Mouse (Mus musculus) midbrain, embryonic 16.5 days (tissue): ENCODE results near the gene Tgtp2. TPM values are rescaled to one million over a fixed set of nuclear protein-coding genes. Genes with fewer than 3 reads are reported as not detected.

Experiments
- ATAC-seq: fragments of 200-750 bp; cut with Nextera tagmentation; 2 replicates; pipeline ENCODE4 v1.8.0; 2017; ENCODE audit warnings: moderate TSS enrichment
- H3K27ac ChIP-seq: fragments of 300-500 bp; sonication (generic); 2 replicates; pipeline ENCODE4 v1.5.1; 2014; ENCODE audit warnings: mild to moderate bottlenecking, low read length, mixed read lengths
- H3K27me3 ChIP-seq: fragments of 300-500 bp; sonication (generic); 2 replicates; pipeline ENCODE4 v1.6.1; 2014; ENCODE audit warnings: low read depth, low read length, mixed read lengths; ENCODE audit not compliant: control insufficient read depth, insufficient read depth
- H3K36me3 ChIP-seq: fragments of 300-500 bp; sonication (generic); 2 replicates; pipeline ENCODE4 v1.6.1; 2014; ENCODE audit warnings: mild to moderate bottlenecking, low read length, moderate library complexity, mixed read lengths; ENCODE audit not compliant: control insufficient read depth, insufficient read depth
- H3K4me1 ChIP-seq: fragments of 300-500 bp; sonication (generic); 2 replicates; pipeline ENCODE4 v1.6.1; 2014; ENCODE audit warnings: mild to moderate bottlenecking, low read length, mixed read lengths; ENCODE audit not compliant: control insufficient read depth, insufficient read depth
- H3K4me2 ChIP-seq: fragments of 300-500 bp; sonication (generic); 2 replicates; pipeline ENCODE4 v1.6.1; 2014; ENCODE audit warnings: mild to moderate bottlenecking, low read length, mixed read lengths
- H3K4me3 ChIP-seq: fragments of 300-500 bp; sonication (generic); 2 replicates; pipeline ENCODE4 v1.5.1; 2014; ENCODE audit warnings: low read depth, mild to moderate bottlenecking, low read length, moderate library complexity, mixed read lengths
- H3K9ac ChIP-seq: fragments of 300-500 bp; sonication (generic); 2 replicates; pipeline ENCODE4 v1.6.1; 2014; ENCODE audit warnings: low read depth, low read length, mixed read lengths
- H3K9me3 ChIP-seq: fragments of 300-500 bp; sonication (generic); replicated peaks from 2 replicates; pipeline ENCODE4 v1.6.1; 2014; ENCODE audit warnings: mild to moderate bottlenecking, low read length, mixed read lengths; ENCODE audit not compliant: control insufficient read depth, poor library complexity, severe bottlenecking
- WGBS: fragments of 180-500 bp; shearing (Covaris S2); extraction: QIAGEN DNeasy Blood & Tissue Kit; methylation state at CpG from one replicate; pipeline ENCODE4 v1.1.7; 2014; 5-methylcytosine and 5-hydroxymethylcytosine counted together
- polyA plus RNA-seq: library from polyadenylated mRNA; unstranded; fragments of >200 nt; fragmentation: Nextera tagmentation; extraction: Ambion mirVana; gene quantifications from 2 replicates; pipeline ENCODE4 v1.2.1, GENCODE M21; 2015

The Tgtp2 gene
- polyA plus RNA-seq, 1 experiment from 2014 or later, result not detected

DNA sequence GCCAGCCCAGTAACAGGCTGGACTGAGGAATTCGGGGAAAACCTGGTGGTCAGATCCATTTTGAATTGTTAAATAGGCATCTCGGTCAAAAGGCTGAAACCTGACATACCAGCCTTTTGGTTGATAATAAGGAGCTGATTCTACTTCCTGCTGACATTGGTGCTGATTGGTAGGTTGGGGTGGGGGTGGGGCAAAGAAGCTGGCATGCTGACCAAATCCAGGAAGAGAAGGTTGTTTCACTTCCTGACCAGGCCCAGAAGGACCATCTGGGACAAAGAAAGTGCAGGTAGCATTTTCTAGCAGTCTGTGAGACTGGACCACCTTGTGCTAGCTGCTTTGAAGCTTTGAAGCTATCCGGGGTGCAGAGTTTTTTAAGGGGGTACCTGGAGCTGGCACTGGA, 36.4 kb upstream of the Tgtp2 start:
- Histone ChIP-seq H3K9ac (no peak overlapping the region), H3K4me1 (no peaks in the 10 kb centered on the region), H3K36me3 (no peaks in the 10 kb centered on the region), H3K27ac (no peak overlapping the region), H3K9me3 (no peaks in the 10 kb centered on the region), H3K4me2 (no peak overlapping the region), H3K4me3 (no peak overlapping the region), H3K27me3 (no peaks in the 10 kb centered on the region)
- ATAC-seq, result no peak
- 83% methylated on average over 3 of the region's 3 CpGs for WGBS

DNA sequence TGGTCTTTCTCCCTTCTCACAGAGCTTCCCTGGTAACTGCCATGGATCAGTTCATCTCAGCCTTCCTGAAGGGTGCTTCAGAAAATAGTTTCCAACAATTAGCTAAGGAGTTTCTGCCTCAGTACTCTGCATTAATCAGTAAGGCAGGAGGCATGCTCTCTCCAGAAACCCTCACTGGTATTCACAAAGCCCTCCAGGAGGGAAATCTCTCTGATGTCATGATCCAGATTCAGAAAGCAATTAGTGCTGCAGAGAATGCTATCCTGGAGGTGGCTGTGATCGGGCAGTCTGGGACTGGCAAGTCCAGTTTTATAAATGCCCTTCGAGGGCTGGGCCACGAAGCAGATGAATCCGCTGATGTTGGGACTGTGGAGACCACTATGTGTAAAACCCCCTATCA, 31.4 kb upstream of the Tgtp2 start:
- 72% methylated on average over 4 of the region's 4 CpGs for WGBS
- H3K4me3 ChIP-seq, result no peak overlapping the region
- H3K36me3 ChIP-seq, result no peaks in the 10 kb centered on the region
- H3K4me2 ChIP-seq, result no peak overlapping the region
- no peaks in the 10 kb centered on the region for H3K4me1 ChIP-seq
- no peak overlapping the region for H3K27ac ChIP-seq
- H3K9me3 ChIP-seq, result no peaks in the 10 kb centered on the region
- ATAC-seq, result no peak
- no peak overlapping the region for H3K9ac ChIP-seq
- no peaks in the 10 kb centered on the region for H3K27me3 ChIP-seq

DNA sequence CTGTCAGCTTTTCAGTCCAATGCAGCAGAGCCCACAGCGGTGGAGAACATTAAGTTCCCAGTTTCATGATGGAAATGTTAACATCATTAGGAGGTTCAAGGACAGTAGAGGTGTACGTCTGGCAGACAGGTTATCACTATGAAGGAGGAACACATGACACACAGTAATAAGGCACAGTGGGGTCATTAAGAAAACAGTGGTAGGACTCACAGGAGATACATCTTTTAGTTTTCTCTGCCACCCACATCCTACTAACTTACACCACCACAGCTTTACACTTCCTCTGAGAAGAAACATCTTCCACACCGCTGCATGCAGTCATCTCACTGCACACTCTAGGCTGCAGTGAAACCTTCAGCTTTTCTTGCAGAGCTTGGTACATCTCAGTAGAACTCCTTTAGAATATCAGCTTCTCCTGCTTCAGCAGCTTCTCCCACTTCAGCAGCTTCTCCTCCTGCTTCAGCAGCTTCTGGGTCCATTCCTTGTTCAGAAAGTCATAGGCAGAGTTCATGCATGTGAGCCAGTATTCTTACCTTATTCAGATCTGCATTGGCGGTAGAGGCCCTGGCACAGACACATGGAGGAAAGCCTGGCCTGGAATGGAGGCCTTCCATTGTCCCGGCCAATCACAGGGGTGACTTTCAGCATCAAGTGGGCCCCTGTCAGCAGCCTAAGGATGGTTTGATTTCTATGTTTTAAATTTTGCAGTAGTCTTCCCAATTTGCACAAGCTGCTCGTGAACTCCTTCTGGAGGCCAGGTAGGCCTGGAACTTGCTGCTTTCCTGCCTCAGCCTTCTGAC, 30.1 kb upstream of the Tgtp2 start:
- Histone ChIP-seq H3K9me3 (no peaks in the 10 kb centered on the region), H3K27ac (no peak overlapping the region), H3K4me2 (no peak overlapping the region), H3K36me3 (no peaks in the 10 kb centered on the region), H3K9ac (no peak overlapping the region), H3K4me3 (no peak overlapping the region), H3K27me3 (no peaks in the 10 kb centered on the region), H3K4me1 (no peaks in the 10 kb centered on the region)
- no peak for ATAC-seq
- WGBS, result 94% methylated on average over 6 of the region's 6 CpGs

DNA sequence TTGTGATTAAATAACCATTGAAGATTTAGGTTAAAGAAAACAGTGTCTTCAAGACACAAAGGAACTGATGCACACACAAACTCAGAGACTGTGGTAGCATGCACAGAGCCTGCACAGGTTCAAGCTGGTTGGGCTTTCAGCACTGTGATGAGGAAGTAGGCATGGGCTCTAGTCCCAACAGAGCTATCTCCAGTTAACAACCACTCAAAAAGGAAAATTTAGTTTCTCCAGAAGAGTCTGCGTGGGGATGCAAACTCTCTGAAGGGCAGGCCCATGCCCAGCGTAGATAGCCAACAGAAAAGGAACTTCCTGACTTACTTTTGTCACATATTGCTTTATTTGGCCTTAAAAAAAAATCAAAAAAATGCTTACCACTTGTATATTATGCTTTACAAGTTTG, 28.8 kb upstream of the Tgtp2 start:
- no peak for ATAC-seq
- no peaks in the 10 kb centered on the region for H3K27me3 ChIP-seq
- no peak overlapping the region for H3K4me3 ChIP-seq
- H3K36me3 ChIP-seq, result no peaks in the 10 kb centered on the region
- no peak overlapping the region for H3K4me2 ChIP-seq
- H3K4me1 ChIP-seq, result peaks cover 3% of the 10 kb centered on the region; the same call in 1 of the 2 replicates
- H3K9me3 ChIP-seq, result no peaks in the 10 kb centered on the region
- 89% methylated on average over 2 of the region's 2 CpGs for WGBS
- H3K27ac ChIP-seq, result no peak overlapping the region
- no peak overlapping the region for H3K9ac ChIP-seq

DNA sequence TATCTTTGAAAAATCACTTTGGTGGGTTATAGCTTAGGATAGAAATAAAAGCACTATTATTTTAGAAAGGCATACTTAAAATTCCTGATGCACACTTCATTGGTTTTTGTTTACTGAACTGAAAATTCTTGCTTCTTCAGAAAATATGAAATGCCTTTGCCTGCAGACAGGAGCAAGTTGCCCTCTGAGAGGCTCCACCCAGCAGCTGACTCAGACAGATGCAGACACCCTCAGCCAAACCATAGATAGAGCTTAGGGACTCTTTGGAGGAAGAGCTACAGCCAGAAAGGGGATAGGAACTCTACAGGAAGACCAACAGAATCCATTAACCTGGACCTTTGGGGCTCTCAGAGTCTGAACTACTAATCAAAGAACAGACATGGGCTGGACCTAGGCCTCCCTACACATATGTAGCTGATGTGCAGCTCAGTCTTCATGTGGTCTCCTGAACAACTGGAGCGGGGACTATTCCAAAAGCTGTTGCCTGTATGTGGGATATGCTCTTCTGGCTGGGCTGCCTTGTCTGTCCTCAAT, 28.1 kb upstream of the Tgtp2 start:
- no peak overlapping the region for H3K27ac ChIP-seq
- no peaks in the 10 kb centered on the region for H3K36me3 ChIP-seq
- no peak for ATAC-seq
- H3K4me1 ChIP-seq, result peaks cover 3% of the 10 kb centered on the region; the same call in 1 of the 2 replicates
- no peak overlapping the region for H3K9ac ChIP-seq
- no peaks in the 10 kb centered on the region for H3K27me3 ChIP-seq
- no peak overlapping the region for H3K4me2 ChIP-seq
- no peaks in the 10 kb centered on the region for H3K9me3 ChIP-seq
- no peak overlapping the region for H3K4me3 ChIP-seq
- 96% methylated on average over 1 of the region's 1 CpGs for WGBS

DNA sequence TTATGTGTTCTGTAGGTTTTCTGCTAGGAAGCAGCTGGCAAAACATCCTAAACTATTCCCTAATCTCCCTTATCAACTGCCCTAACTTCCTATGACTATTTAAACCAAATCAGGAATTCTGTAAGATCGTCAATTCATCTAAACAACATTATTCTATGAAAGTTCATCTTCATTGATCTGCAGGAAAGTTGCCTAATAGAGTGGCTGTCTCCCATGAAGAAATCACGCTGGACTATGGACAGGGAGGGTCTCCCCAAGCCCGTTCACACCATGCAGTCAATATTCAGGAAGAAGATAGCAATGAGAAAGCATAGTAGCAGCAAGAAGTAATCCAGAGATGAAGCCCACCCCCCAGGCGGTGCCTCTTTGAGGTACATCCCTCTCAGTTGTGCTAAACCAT, 27.2 kb upstream of the Tgtp2 start:
- no peak for ATAC-seq
- no peaks in the 10 kb centered on the region for H3K27me3 ChIP-seq
- H3K9ac ChIP-seq, result no peak overlapping the region
- H3K27ac ChIP-seq, result no peak overlapping the region
- no peaks in the 10 kb centered on the region for H3K9me3 ChIP-seq
- no peaks in the 10 kb centered on the region for H3K36me3 ChIP-seq
- H3K4me3 ChIP-seq, result no peak overlapping the region
- H3K4me1 ChIP-seq, result peaks cover 3% of the 10 kb centered on the region; the same call in 1 of the 2 replicates
- 83% methylated on average over 4 of the region's 4 CpGs for WGBS
- no peak overlapping the region for H3K4me2 ChIP-seq

DNA sequence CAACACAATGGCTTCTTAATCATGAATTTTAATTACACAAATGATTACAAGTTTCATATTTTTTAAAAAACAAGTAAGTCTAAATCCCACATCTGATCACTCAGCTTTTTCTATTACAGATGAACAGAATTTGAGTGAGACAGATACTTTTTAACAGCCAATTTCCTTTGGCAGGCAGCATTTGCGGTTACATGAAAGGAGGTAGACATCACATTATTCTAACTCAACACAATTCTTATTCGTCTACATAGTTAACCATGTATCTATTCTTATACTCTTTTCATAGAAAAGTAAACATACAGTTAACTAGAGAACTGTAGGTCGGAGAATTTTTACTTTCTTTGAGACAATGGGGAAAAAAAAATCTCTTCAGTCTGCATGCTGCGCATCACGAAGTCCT, 26.5 kb upstream of the Tgtp2 start:
- H3K9me3 ChIP-seq, result no peaks in the 10 kb centered on the region
- peaks cover 3% of the 10 kb centered on the region; the same call in 1 of the 2 replicates for H3K4me1 ChIP-seq
- H3K36me3 ChIP-seq, result no peaks in the 10 kb centered on the region
- no peak overlapping the region for H3K27ac ChIP-seq
- no peak overlapping the region for H3K4me3 ChIP-seq
- no peak overlapping the region for H3K9ac ChIP-seq
- H3K4me2 ChIP-seq, result no peak overlapping the region
- 89% methylated on average over 5 of the region's 5 CpGs for WGBS
- no peaks in the 10 kb centered on the region for H3K27me3 ChIP-seq
- no peak for ATAC-seq

DNA sequence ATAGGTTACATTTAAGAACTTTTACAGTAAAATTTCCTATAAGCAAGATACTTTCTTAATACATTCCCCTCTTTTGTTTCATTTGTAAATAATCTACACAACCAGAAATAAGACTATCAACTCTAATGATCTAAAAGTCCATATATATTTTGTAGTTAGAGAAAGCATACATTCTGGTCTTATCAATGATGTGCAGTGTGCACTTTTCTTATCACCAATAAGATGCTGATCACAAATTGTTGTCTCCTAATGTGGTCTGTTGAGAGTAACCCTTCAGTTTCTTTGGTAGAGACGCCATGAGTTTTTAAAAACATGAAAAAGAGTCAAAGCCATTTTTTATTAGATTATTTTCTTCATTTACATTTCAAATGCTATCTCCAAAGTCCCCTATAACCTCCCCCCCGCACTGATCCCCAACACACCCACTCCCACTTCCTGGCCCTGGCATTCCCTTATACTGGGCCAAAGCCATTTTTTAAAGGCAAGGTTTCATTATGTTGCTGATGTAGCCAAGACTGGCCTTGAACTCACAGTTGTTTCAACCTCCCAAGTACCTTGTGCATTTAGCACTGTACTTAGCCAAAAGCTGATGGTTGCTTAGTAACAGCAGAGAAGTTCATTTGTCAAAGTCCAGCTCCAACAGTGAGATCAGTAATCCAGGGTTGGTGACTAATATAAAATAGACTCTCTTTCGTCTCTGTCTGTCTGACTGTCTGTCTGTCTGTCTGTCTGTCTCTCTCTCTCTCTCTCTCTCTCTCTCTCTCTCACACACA, 25.9 kb upstream of the Tgtp2 start:
- no peaks in the 10 kb centered on the region for H3K36me3 ChIP-seq
- no peak overlapping the region for H3K27ac ChIP-seq
- H3K4me1 ChIP-seq, result peaks cover 3% of the 10 kb centered on the region; the same call in 1 of the 2 replicates
- ATAC-seq, result no peak
- H3K4me3 ChIP-seq, result no peak overlapping the region
- H3K4me2 ChIP-seq, result no peak overlapping the region
- no peaks in the 10 kb centered on the region for H3K27me3 ChIP-seq
- WGBS, result 84% methylated on average over 3 of the region's 3 CpGs
- no peak overlapping the region for H3K9ac ChIP-seq
- no peaks in the 10 kb centered on the region for H3K9me3 ChIP-seq
